Comparison of ENCODE assay signal across 8 mouse cellular contexts in genomic region chr11:68502902-68503629, GRCm38 (mm10). TPM values are rescaled to one million over a fixed set of nuclear protein-coding genes. Genes with fewer than 3 reads are reported as not detected.
A peak's percentile ranks its signal among the peaks of the same experiment; 100 is the strongest.
DNase-seq lines count a peak whose midpoint lies in the region; ATAC-seq and TF ChIP-seq lines count a peak whose summit lies in the region.

Gene Pik3r6 (plus strand): TSS chr11:68503019.

- TF ChIP-seq POLR2A in lung, adult 2 months (IDR thresholded peaks at IDR 0.05; ENCODE audit: borderline replicate concordance, extremely low read depth, low read depth, low read length) = peak; percentile 56; the same call in 1 of the 2 replicates

- no peak for ATAC-seq in neural tube, embryonic 12.5 days (ENCODE audit: low FRiP score, low read depth)
- ATAC-seq in intestine, embryonic 15.5 days = no peak
- ATAC-seq in erythroid progenitor cell, adult 5-6 weeks (replicated peaks; ENCODE audit: low FRiP score, poor library complexity, severe bottlenecking) = no peak

- 84% methylated on average over 8 of the region's 8 CpGs for WGBS in neural tube, embryonic 12.5 days
- 81% methylated on average over 8 of the region's 8 CpGs for WGBS in intestine, embryonic 15.5 days
- 71% methylated on average over 8 of the region's 8 CpGs for WGBS in lung, adult 2 months

- no peaks in the 10 kb centered on the region for H3K9me3 ChIP-seq in neural tube, embryonic 12.5 days
- H3K9me3 ChIP-seq in intestine, embryonic 15.5 days = no peaks in the 10 kb centered on the region

- no peak within 1 kb of the TSS for H3K4me3 ChIP-seq in neural tube, embryonic 12.5 days
- H3K4me3 ChIP-seq in intestine, embryonic 15.5 days (replicated peaks) = 0 out of 2 replicates have a peak within 1 kb of the TSS, but pooled peaks have one; percentile 4
- H3K4me3 ChIP-seq in lung, adult 2 months (replicated peaks; ENCODE audit: extremely low read depth, low read depth, low read length) = peak within 1 kb of the TSS; percentile 85

- no peaks in the 10 kb centered on the region for H3K27me3 ChIP-seq in neural tube, embryonic 12.5 days (replicated peaks)
- H3K27me3 ChIP-seq in intestine, embryonic 15.5 days (replicated peaks) = no peaks in the 10 kb centered on the region; the same call in 1 of the 2 replicates

- no peaks in the 10 kb centered on the region for H3K4me1 ChIP-seq in neural tube, embryonic 12.5 days
- H3K4me1 ChIP-seq in intestine, embryonic 15.5 days (replicated peaks) = 0 out of 2 replicates have a peak, but pooled peaks cover 5% of the 10 kb centered on the region
- H3K4me1 ChIP-seq in lung, adult 2 months (ENCODE audit: control insufficient read depth, insufficient read depth, low read length) = peaks cover 7% of the 10 kb centered on the region

- TF ChIP-seq CTCF in lung, adult 2 months (IDR thresholded peaks at IDR 0.05; ENCODE audit: insufficient read depth, low read length) = no peak

- no peak for DNase-seq in neural tube, embryonic 10.5 days (ENCODE audit: extremely low spot score, low spot score)
- DNase-seq in lung, adult 2 months = no peak
- no peak for DNase-seq in cerebellum, adult 11-12 months
- no peak for DNase-seq in spleen, postnatal 10 days (ENCODE audit: low spot score in 2 of 2)
- no peak for DNase-seq in adipocyte (ENCODE audit: low spot score)

- no peak within 1 kb of the TSS for H3K27ac ChIP-seq in neural tube, embryonic 12.5 days
- H3K27ac ChIP-seq in intestine, embryonic 15.5 days = no peak within 1 kb of the TSS

- peak within 1 kb of the TSS; percentile 22 for H3K4me2 ChIP-seq in neural tube, embryonic 12.5 days (replicated peaks)
- peak within 1 kb of the TSS; percentile 9 for H3K4me2 ChIP-seq in intestine, embryonic 15.5 days (replicated peaks)

- H3K9ac ChIP-seq in neural tube, embryonic 12.5 days = no peak within 1 kb of the TSS
- H3K9ac ChIP-seq in intestine, embryonic 15.5 days = no peak within 1 kb of the TSS

- no peaks in the 10 kb centered on the region for H3K36me3 ChIP-seq in neural tube, embryonic 12.5 days
- H3K36me3 ChIP-seq in intestine, embryonic 15.5 days = no peaks in the 10 kb centered on the region

RNA-seq across cellular contexts. Expression of gene Pik3r6, which starts in this region (rescaled TPM):
- 2.0 and 2.5 TPM in 2 replicates for polyA plus RNA-seq in neural tube, embryonic 12.5 days (2016; fragmentation: Nextera tagmentation; extraction: Ambion mirVana)
- polyA plus RNA-seq in intestine, embryonic 15.5 days (2015; fragmentation: Nextera tagmentation; extraction: Ambion mirVana) = 2.1 and 2.4 TPM in 2 replicates
- 12.3 and 13.3 TPM in 2 replicates for polyA plus RNA-seq in lung, adult 2 months (2012; rRNA removed)
- 1.7 and 5.8 TPM in 2 replicates for total RNA-seq in erythroid progenitor cell, adult 5-6 weeks (2015; ENCODE audit: low replicate concordance)
- 0.90 and 1.5 TPM in 2 replicates for total RNA-seq in erythroid progenitor cell, adult 5-6 weeks (2017; ENCODE audit: low replicate concordance)
